1 mouse cellular context compared by ENCODE assay signal in genomic region chr7:16993651-16994399, GRCm38 (mm10).
TF ChIP-seq lines count a peak whose summit lies in the region.

No protein-coding gene starts in this region.

TF ChIP-seq in ES-E14, 5 proteins besides CTCF, POLR2A, EP300 and RAD21 (continued from another document):
- no peak for TF ChIP-seq HCFC1 (IDR thresholded peaks at IDR 0.05; ENCODE audit: borderline replicate concordance, insufficient read depth, low read length)
- TF ChIP-seq CHD2 (IDR thresholded peaks at IDR 0.05; ENCODE audit: low read depth, low read length) = no peak
- TF ChIP-seq ZC3H11A (IDR thresholded peaks at IDR 0.05; ENCODE audit: borderline replicate concordance, low read depth, low read length) = no peak
TF ChIP-seq in ES-E14: peak in this region for 0.
